Mouse (Mus musculus) neural tube, embryonic 15.5 days (tissue): ENCODE results near the gene Hes6. TPM values are rescaled to one million over a fixed set of nuclear protein-coding genes. Genes with fewer than 3 reads are reported as not detected.

Experiments used
- ATAC-seq: fragments of 200-750 bp; cut with Nextera tagmentation; 2 replicates; pipeline ENCODE4 v1.8.0; 2017; ENCODE audit warnings: mild to moderate bottlenecking, moderate TSS enrichment, moderate library complexity; ENCODE audit not compliant: low FRiP score
- H3K27ac ChIP-seq: fragments of 300-500 bp; sonication (generic); replicated peaks from 2 replicates; pipeline ENCODE4 v1.5.1; 2015; ENCODE audit warnings: mild to moderate bottlenecking, inconsistent platforms
- H3K27me3 ChIP-seq: fragments of 300-500 bp; sonication (generic); replicated peaks from 2 replicates; pipeline ENCODE4 v1.6.1; 2015; ENCODE audit warnings: inconsistent platforms
- H3K36me3 ChIP-seq: fragments of 300-500 bp; sonication (generic); 2 replicates; pipeline ENCODE4 v1.6.1; 2015; ENCODE audit warnings: inconsistent platforms
- H3K4me1 ChIP-seq: fragments of 300-500 bp; sonication (generic); 2 replicates; pipeline ENCODE4 v1.6.1; 2015; ENCODE audit warnings: inconsistent platforms
- H3K4me2 ChIP-seq: fragments of 300-500 bp; sonication (generic); 2 replicates; pipeline ENCODE4 v1.6.1; 2015; ENCODE audit warnings: inconsistent platforms, mild to moderate bottlenecking, moderate library complexity
- H3K4me3 ChIP-seq: fragments of 300-500 bp; sonication (generic); replicated peaks from 2 replicates; pipeline ENCODE4 v1.5.1; 2015; ENCODE audit warnings: mild to moderate bottlenecking, inconsistent platforms
- H3K9ac ChIP-seq: fragments of 300-500 bp; sonication (generic); replicated peaks from 2 replicates; pipeline ENCODE4 v1.6.1; 2015; ENCODE audit warnings: mild to moderate bottlenecking, inconsistent platforms
- H3K9me3 ChIP-seq: fragments of 300-500 bp; sonication (generic); replicated peaks from 2 replicates; pipeline ENCODE4 v1.6.1; 2016; ENCODE audit warnings: inconsistent platforms
- WGBS: fragments of 180-500 bp; shearing (Covaris S2); methylation state at CpG from one replicate; pipeline ENCODE4 v1.1.7; 2015; ENCODE audit warnings: mixed read lengths; 5-methylcytosine and 5-hydroxymethylcytosine counted together
- polyA plus RNA-seq: library from polyadenylated mRNA; unstranded; fragments of >200 nt; fragmentation: Nextera tagmentation; extraction: Ambion mirVana; gene quantifications from 2 replicates; pipeline ENCODE4 v1.2.1, GENCODE M21; 2015

The Hes6 gene
- polyA plus RNA-seq: 114 and 172 TPM in 2 replicates

DNA sequence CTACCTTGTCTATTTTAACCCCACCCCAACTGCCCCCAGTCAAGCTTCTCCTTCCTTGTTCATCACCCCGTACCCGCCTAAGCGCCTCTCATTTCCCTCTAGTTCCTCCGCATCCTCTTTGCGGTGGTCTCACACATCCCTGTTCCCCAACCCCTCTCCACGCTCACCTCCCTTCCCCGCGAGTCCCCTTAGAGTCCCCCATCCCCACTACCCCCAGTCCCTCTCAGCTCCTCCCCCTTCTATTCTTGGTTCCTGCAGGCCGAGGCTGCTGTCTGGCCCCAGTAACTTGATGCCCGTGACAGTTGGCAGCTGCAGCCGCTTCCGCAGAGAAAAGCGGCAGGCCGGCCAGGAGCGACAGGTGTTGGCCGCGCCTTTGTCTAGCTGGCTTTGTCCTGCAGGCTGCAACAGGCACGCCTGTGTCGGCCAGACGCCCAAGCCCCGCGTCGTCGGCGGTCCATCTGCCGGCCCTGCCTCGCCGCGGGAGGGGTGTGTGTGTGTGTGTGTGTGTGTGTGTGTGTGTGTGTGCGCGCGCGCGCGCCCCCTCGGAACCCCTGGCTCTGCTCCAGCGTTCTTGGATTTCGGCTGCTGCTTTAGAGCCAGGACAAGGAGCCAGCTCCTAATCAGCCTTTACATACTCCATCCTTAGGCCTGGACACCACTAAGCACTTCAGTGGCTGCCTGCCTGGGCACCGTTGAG lies at the start of gene Hes6:
Gene Hes6 (minus strand): TSS at position 141 of the 697 bp plus-strand sequence.
- no peaks in the 10 kb centered on the region for H3K9me3 ChIP-seq
- H3K27me3 ChIP-seq: no peaks in the 10 kb centered on the region
- peak within 1 kb of the TSS; percentile 98 for H3K4me2 ChIP-seq
- H3K4me3 ChIP-seq: peak within 1 kb of the TSS; percentile 87
- H3K27ac ChIP-seq: peak within 1 kb of the TSS; percentile 93
- 1% methylated on average over 35 of the region's 39 CpGs for whole genome bisulfite sequencing
- peaks cover 40% of the 10 kb centered on the region for H3K4me1 ChIP-seq
- peaks cover 20% of the 10 kb centered on the region for H3K36me3 ChIP-seq
- ATAC-seq: peak; percentile 48
- H3K9ac ChIP-seq: peak within 1 kb of the TSS; percentile 82

DNA sequence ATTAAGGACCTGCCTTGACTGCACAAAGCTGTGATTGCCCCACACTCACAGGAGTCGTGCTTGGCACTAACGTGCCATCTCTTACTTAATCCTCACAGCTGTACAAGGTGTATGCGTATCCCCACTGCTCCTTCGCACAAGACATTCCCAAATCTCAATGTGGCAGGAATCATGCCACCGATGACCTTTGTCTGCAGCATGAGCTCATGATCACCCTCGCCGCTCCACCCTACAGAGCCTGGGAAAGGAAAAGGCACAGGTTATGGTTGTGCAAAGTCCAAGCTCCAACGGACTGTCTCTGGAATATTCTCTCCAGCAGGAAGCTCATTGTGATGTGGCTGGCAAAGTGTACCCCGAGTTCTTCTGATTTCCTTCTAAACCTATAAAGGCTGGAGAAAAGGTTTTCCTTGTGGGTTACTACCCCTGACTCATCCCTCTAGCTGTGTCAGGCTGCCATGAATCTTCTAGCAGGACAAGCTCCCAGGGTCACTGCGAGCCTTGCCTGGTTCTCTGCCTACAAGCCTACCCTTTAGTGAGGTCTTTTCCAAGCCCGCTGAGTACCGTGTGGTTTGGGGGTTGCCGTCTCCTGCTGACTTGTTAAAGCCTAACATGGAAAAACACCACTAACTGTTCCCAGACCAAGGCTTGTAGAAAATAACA lies 49.6 kb upstream of the Hes6 start:
- Histone ChIP-seq H3K4me3 (no peak overlapping the region), H3K4me2 (no peak overlapping the region), H3K9ac (no peak overlapping the region), H3K27ac (no peak overlapping the region), H3K36me3 (no peaks in the 10 kb centered on the region), H3K4me1 (peaks cover 13% of the 10 kb centered on the region), H3K9me3 (no peaks in the 10 kb centered on the region), H3K27me3 (no peaks in the 10 kb centered on the region)
- no peak for ATAC-seq
- whole genome bisulfite sequencing: 93% methylated on average over 13 of the region's 13 CpGs

DNA sequence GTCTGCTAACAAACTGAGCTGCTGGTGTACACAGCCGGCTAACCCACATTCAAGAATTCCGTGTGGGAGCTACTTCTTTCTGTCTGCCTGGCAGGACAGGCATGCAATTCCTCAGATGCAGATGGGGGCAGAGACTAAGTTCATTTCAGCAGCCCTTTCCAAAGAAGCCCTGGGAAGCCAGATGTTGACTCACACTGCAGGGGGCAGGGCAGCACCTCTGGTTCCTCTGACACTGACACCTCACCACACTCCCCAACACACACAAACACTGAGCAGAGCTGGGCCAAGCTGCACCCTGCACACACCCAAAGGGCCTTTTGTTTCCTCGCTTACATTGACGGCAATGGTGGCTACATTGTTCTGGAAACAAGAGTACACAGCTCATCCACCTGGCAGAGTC lies 46.7 kb upstream of the Hes6 start:
- WGBS: 53% methylated on average over 4 of the region's 4 CpGs
- peak overlapping the region; percentile 87; the same call in 1 of the 2 replicates for H3K4me2 ChIP-seq
- no peak for ATAC-seq

DNA sequence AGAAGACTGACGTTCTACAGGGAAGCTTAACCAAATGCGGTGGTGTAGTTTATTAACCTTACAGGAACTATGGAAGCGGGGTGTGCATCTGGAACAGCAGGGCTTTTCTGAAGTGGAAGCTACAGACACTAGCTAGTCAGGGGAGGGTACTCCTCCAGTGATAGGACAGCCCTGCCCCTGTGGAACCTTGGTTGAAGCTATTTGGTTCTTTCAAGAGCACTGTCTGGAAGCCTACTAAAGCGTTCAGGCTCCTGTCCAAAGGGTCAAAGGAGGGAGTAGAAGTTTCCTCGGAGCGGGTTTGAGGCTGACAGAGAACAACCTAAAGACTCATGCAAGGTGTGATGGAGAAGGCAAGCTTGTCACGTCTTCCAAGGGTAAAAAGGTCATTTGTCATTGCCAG lies 46.2 kb upstream of the Hes6 start:
- ATAC-seq: no peak
- peak overlapping the region; percentile 87 for H3K4me2 ChIP-seq
- H3K27me3 ChIP-seq: 0 out of 2 replicates have a peak, but pooled peaks cover 3% of the 10 kb centered on the region
- peak overlapping the region; percentile 74 for H3K27ac ChIP-seq
- H3K4me3 ChIP-seq: peak overlapping the region; percentile 88
- H3K9ac ChIP-seq: peak overlapping the region; percentile 35; the same call in 1 of the 2 replicates
- 46% methylated on average over 7 of the region's 7 CpGs for WGBS
- H3K36me3 ChIP-seq: no peaks in the 10 kb centered on the region
- H3K9me3 ChIP-seq: no peaks in the 10 kb centered on the region
- peaks cover 47% of the 10 kb centered on the region for H3K4me1 ChIP-seq

More for the DNA sequence above, 46.7 kb upstream of the Hes6 start:
- H3K9me3 ChIP-seq: no peaks in the 10 kb centered on the region
- H3K27ac ChIP-seq: no peak overlapping the region
- 0 out of 2 replicates have a peak, but pooled peaks cover 3% of the 10 kb centered on the region for H3K27me3 ChIP-seq
- peaks cover 42% of the 10 kb centered on the region for H3K4me1 ChIP-seq
- no peaks in the 10 kb centered on the region for H3K36me3 ChIP-seq
- H3K4me3 ChIP-seq: no peak overlapping the region
- H3K9ac ChIP-seq: no peak overlapping the region

DNA sequence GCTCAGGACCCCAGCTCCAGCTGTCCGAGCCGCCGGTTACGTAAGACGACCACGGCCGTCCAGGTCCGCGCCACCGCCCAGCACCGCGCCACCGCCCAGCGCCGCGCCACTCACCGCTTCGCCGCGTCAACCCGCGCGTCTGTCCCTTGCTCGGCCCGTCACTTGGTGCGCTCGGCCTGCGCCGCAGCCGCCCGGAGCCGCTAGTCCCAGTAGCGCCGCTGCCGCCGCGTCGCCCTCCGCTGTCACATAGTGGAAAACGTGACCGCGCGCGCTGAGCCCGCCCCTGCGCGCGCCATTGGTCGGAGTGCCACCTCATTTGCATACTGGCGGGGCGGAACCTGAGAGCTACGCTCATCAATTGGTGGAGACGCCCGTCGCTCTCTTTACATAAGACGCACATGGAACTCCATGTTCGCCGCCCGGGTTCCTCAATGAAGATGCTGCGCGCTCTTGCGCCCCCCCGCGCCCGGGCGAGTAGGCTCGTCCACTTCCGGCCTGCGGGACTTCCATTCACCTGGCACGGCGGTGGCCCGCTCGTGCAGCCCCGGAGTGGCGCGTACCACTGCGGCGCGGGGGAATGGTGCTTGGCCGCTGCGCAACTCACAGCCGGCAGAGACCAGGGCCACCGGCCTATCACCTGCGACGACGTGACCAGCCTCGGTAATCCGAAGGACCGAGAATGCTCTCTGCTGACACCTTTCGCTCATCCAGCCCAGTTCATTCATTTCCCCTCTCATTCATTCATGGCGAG lies 45.4 kb upstream of the Hes6 start, which contains the start of gene Per2:
Gene Per2 (minus strand): TSS at position 266 of the 751 bp plus-strand sequence.
- H3K36me3 ChIP-seq: no peaks in the 10 kb centered on the region
- H3K27me3 ChIP-seq: 0 out of 2 replicates have a peak, but pooled peaks cover 3% of the 10 kb centered on the region
- peak within 1 kb of the TSS; percentile 87 for H3K4me2 ChIP-seq
- no peaks in the 10 kb centered on the region for H3K9me3 ChIP-seq
- peak within 1 kb of the TSS; percentile 79 for H3K9ac ChIP-seq
- ATAC-seq: peak; percentile 97
- peak within 1 kb of the TSS; percentile 88 for H3K4me3 ChIP-seq
- H3K4me1 ChIP-seq: peaks cover 50% of the 10 kb centered on the region
- H3K27ac ChIP-seq: peak within 1 kb of the TSS; percentile 85
- whole genome bisulfite sequencing: under 1% methylated on average over 90 of the region's 91 CpGs

DNA sequence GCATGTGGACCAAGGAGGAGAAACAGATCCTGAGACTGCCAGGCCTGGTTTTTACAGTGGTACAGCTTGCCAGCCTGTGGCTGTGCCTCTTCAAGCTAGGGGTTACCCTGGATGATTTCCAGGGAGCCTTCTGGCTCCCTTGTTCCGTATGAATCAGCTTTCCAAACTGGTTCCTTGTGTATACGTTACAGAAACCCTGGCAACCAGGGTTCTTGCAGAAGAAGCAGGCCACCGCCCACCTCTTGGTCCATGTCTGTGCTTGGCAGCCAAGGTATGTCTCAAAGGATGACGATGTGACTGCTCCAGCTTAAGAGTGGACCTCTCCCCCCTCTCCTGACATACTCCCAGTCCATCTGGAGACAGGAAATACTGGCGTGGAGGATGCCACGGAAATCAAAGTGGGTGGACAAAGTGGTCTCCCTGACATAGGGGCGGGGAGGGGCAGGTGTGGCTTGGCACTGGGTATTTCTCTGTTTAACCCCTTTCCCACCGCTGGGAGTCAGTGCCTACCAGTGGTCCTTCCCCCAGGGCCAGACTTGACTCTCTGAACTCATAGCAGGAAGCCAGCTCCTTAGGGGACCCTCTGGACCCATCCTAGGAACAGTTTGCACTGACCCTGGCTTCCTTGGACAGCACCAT lies 44.5 kb upstream of the Hes6 start:
- Histone ChIP-seq H3K27me3 (0 out of 2 replicates have a peak, but pooled peaks cover 3% of the 10 kb centered on the region), H3K9me3 (no peaks in the 10 kb centered on the region), H3K4me3 (peak overlapping the region; percentile 88), H3K36me3 (no peaks in the 10 kb centered on the region), H3K4me2 (peak overlapping the region; percentile 87), H3K27ac (peak overlapping the region; percentile 85), H3K9ac (peak overlapping the region; percentile 79), H3K4me1 (peaks cover 53% of the 10 kb centered on the region)
- peak; percentile 6 for ATAC-seq
- WGBS: 17% methylated on average over 8 of the region's 8 CpGs

DNA sequence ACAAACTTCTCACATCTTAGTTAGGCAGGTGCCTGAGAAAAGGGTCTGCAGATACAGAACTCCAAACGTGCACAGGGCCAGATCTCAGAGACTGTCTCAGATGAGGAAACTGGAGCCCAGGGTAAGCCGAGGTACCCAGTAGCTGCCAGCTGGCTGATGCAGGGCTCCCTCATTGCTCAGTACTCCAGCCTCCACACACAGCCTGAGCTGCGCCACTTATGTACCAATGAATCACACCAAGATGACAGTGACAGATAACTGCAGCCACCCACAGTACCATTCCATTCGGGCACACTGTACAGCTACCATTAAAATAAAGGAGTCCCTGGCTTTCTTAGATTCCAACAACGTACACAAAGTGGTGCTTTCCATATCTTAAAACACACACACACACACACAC lies 43.9 kb upstream of the Hes6 start:
- Histone ChIP-seq H3K4me3 (peak overlapping the region; percentile 88), H3K27ac (peak overlapping the region; percentile 28; the same call in 1 of the 2 replicates), H3K4me2 (peak overlapping the region; percentile 87)

DNA sequence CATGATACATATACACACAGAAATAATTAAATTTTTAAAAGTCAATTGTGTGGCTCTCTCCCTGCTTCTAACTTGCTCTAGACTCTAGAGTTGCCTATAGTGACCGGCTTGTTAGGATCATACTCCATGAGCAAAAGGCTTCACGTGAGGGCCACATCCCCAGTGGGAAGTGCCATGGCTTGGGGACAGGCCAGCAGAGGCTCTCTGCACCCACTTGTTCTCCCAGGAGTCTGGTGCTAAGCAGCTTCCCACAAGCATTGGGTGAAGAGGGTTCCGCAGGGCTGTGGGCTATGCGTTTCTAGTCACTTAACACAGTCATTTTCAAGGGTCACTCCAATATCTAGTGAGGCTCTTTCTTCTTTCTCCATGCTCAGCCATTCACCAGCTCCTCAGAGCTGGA lies 43.3 kb upstream of the Hes6 start:
- WGBS: 83% methylated on average over 4 of the region's 4 CpGs
- no peak overlapping the region for H3K9ac ChIP-seq
- no peak for ATAC-seq
- H3K4me2 ChIP-seq: peak overlapping the region; percentile 87
- 0 out of 2 replicates have a peak, but pooled peaks cover 3% of the 10 kb centered on the region for H3K27me3 ChIP-seq
- no peaks in the 10 kb centered on the region for H3K9me3 ChIP-seq
- no peak overlapping the region for H3K4me3 ChIP-seq
- 0 out of 2 replicates have a peak overlapping the region, but pooled peaks have one; percentile 28 for H3K27ac ChIP-seq
- H3K4me1 ChIP-seq: peaks cover 53% of the 10 kb centered on the region
- H3K36me3 ChIP-seq: no peaks in the 10 kb centered on the region

More for the DNA sequence above, 43.9 kb upstream of the Hes6 start:
- Histone ChIP-seq H3K4me1 (peaks cover 53% of the 10 kb centered on the region), H3K9ac (peak overlapping the region; percentile 79; the same call in 1 of the 2 replicates), H3K36me3 (no peaks in the 10 kb centered on the region), H3K27me3 (0 out of 2 replicates have a peak, but pooled peaks cover 3% of the 10 kb centered on the region), H3K9me3 (no peaks in the 10 kb centered on the region)
- ATAC-seq: no peak
- 57% methylated on average over 5 of the region's 5 CpGs for WGBS

DNA sequence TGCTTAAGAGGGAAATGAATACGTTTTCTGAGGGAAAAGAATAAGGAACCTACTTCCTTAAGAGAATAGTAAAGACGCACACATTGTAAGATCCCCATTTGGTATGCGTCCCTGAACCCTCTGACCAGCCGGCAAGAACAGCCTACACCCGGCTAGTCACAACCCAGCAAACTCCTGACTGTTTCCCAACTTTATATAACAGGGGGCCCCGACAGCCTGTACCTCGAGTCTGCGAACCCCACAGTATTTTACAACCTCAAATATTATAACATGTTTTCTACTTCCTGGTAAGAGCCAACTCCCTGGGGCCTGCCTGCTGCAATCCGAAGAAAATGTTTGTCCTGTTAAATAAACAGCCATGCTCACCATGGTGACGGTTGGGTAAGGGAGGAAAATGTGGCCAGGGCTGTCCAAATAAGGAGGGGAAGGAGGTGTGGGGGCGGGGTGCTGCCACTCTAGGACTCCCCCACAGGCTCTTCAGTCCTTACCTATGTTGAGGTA lies 42.5 kb upstream of the Hes6 start:
- H3K4me1 ChIP-seq: peaks cover 57% of the 10 kb centered on the region
- 27% methylated on average over 11 of the region's 11 CpGs for WGBS
- peak overlapping the region; percentile 87 for H3K4me2 ChIP-seq
- H3K27me3 ChIP-seq: 0 out of 2 replicates have a peak, but pooled peaks cover 3% of the 10 kb centered on the region
- no peak overlapping the region for H3K4me3 ChIP-seq
- H3K9me3 ChIP-seq: no peaks in the 10 kb centered on the region
- ATAC-seq: no peak
- H3K36me3 ChIP-seq: no peaks in the 10 kb centered on the region
- H3K27ac ChIP-seq: peak overlapping the region; percentile 72
- H3K9ac ChIP-seq: 0 out of 2 replicates have a peak overlapping the region, but pooled peaks have one; percentile 17

DNA sequence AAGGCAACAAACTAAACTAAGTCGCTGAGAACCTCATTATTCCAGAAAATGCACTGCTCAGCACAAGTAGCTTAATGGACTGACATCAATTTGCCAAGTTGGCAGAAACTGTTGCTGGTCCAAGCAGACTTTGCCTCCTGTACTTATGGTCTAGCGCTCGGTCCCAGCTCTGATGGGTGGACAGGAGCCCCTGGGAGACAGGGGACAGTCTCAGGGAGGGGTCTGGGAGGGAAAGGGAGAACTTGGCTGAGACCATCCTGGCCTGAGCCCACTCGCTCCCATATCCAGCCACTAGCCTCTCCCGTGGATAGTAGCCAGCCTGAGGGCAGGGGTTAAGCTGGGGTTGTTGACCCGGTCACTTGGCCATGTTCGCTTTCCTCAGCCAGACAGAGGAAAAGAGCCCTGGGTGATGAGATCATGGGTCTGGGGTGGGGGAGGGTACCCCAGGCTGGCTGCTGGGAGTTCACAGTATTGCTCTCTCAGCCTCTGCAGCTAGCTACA lies 41.9 kb upstream of the Hes6 start:
- peak overlapping the region; percentile 87 for H3K4me2 ChIP-seq
- no peaks in the 10 kb centered on the region for H3K36me3 ChIP-seq
- H3K27me3 ChIP-seq: 0 out of 2 replicates have a peak, but pooled peaks cover 3% of the 10 kb centered on the region
- H3K9ac ChIP-seq: 0 out of 2 replicates have a peak overlapping the region, but pooled peaks have one; percentile 17
- 28% methylated on average over 7 of the region's 7 CpGs for WGBS
- ATAC-seq: no peak
- peak overlapping the region; percentile 72 for H3K27ac ChIP-seq
- H3K4me1 ChIP-seq: peaks cover 58% of the 10 kb centered on the region
- H3K9me3 ChIP-seq: no peaks in the 10 kb centered on the region
- no peak overlapping the region for H3K4me3 ChIP-seq
